24 mouse cellular contexts compared by ENCODE assay signal in genomic region chr19:57881927-57882326, GRCm38 (mm10).
A peak's percentile ranks its signal among the peaks of the same experiment; 100 is the strongest.
DNase-seq lines count a peak whose midpoint lies in the region; ATAC-seq lines count a peak whose summit lies in the region.
"Had no signal": no experiment of that assay in that cellular context is flagged by ENCODE, and none has a peak within 500 bp of the region (broad histone marks: within the 10 kb centered on the region; RNA-seq: fewer than 3 reads in every experiment).

No protein-coding gene starts in this region.

- DNase-seq in 3134 (ENCODE audit: extremely low read depth, insufficient read length, low spot score), result peak; percentile 24
- DNase-seq in 416B (ENCODE audit: low read depth), result peak; percentile 70
- peak; percentile 20 for DNase-seq in Muller cell, postnatal 12 days (ENCODE audit: inconsistent ontology term)
- DNase-seq in liver, embryonic 11.5 days (ENCODE audit: low spot score), result no peak
- no peak for DNase-seq in gastrocnemius, postnatal 4 days (ENCODE audit: low spot score in 2 of 2)
- DNase-seq in cerebellum, adult 9-11 months, result no peak
- DNase-seq in heart, adult 8-10 months (ENCODE audit: low spot score), result no peak
- DNase-seq: cerebellum, postnatal 14 days; embryo, embryonic 11 days; forebrain, postnatal 0 days; gastrocnemius, adult 2 months; kidney, postnatal 4 days; layer of hippocampus, adult 9-11 months; lung, postnatal 4 days; right cerebral cortex, postnatal 4 days; thymus, postnatal 14 days had no signal

- no peaks in the 10 kb centered on the region for H3K27me3 ChIP-seq in liver, embryonic 11.5 days (replicated peaks; ENCODE audit: control insufficient read depth, insufficient read depth, low read length)
- H3K27me3 ChIP-seq: heart, embryonic 13.5 days; hindbrain, embryonic 15.5 days; kidney, embryonic 15.5 days; lung, embryonic 15.5 days; midbrain, embryonic 12.5 days; neural tube, embryonic 12.5 days had no signal

- ATAC-seq in liver, embryonic 11.5 days (replicated peaks; ENCODE audit: low FRiP score), result peak; percentile 54
- ATAC-seq: forebrain, postnatal 0 days; intestine, postnatal 0 days had no signal

- H3K4me3 ChIP-seq in liver, embryonic 11.5 days (ENCODE audit: low read depth, low read length), result no peak overlapping the region
- H3K4me3 ChIP-seq: gastrocnemius, adult 2 months; heart, embryonic 13.5 days; hindbrain, embryonic 15.5 days; kidney, embryonic 15.5 days; lung, embryonic 15.5 days; midbrain, embryonic 12.5 days; neural tube, embryonic 12.5 days had no signal

- H3K9me3 ChIP-seq in liver, embryonic 11.5 days (ENCODE audit: control insufficient read depth, low read length), result no peaks in the 10 kb centered on the region
- H3K9me3 ChIP-seq: heart, embryonic 13.5 days; hindbrain, embryonic 15.5 days; kidney, embryonic 15.5 days; lung, embryonic 15.5 days; midbrain, embryonic 12.5 days; neural tube, embryonic 12.5 days had no signal

- no peaks in the 10 kb centered on the region for H3K36me3 ChIP-seq in liver, embryonic 11.5 days (ENCODE audit: control insufficient read depth, insufficient read depth, low read length)
- H3K36me3 ChIP-seq: heart, embryonic 13.5 days; hindbrain, embryonic 15.5 days; kidney, embryonic 15.5 days; lung, embryonic 15.5 days; midbrain, embryonic 12.5 days; neural tube, embryonic 12.5 days had no signal

- no peak overlapping the region for H3K9ac ChIP-seq in liver, embryonic 11.5 days (ENCODE audit: low read depth, low read length)
- H3K9ac ChIP-seq: forebrain, postnatal 0 days; heart, embryonic 13.5 days; hindbrain, embryonic 15.5 days; kidney, embryonic 15.5 days; lung, embryonic 15.5 days; midbrain, embryonic 12.5 days; neural tube, embryonic 12.5 days had no signal

- WGBS in liver, embryonic 11.5 days, result 81% methylated on average over 7 of the region's 7 CpGs

- no peak overlapping the region for H3K4me2 ChIP-seq in liver, embryonic 11.5 days
- H3K4me2 ChIP-seq: heart, embryonic 13.5 days; hindbrain, embryonic 15.5 days; kidney, embryonic 15.5 days; lung, embryonic 15.5 days; midbrain, embryonic 12.5 days; neural tube, embryonic 12.5 days had no signal

- H3K27ac ChIP-seq in liver, embryonic 11.5 days (ENCODE audit: low read depth, low read length), result no peak overlapping the region
- H3K27ac ChIP-seq: gastrocnemius, adult 2 months; heart, embryonic 13.5 days; hindbrain, embryonic 15.5 days; kidney, embryonic 15.5 days; lung, embryonic 15.5 days; midbrain, embryonic 12.5 days; neural tube, embryonic 12.5 days; stomach, postnatal 0 days had no signal

- no peaks in the 10 kb centered on the region for H3K4me1 ChIP-seq in liver, embryonic 11.5 days (replicated peaks; ENCODE audit: control insufficient read depth, insufficient read depth, low read length)
- H3K4me1 ChIP-seq: hindbrain, embryonic 15.5 days; lung, embryonic 15.5 days; neural tube, embryonic 12.5 days had no signal

Comparison
In these comparisons a context has a peak if more than half of its experiments do, and no peak if none do; other contexts are left out.
1. DNase-seq: peak in 3134 (single experiment), 416B (single experiment) and Muller cell, postnatal 12 days (single experiment); none in liver, embryonic 11.5 days (single experiment), gastrocnemius, postnatal 4 days (0 of 2), cerebellum, adult 9-11 months (single experiment) and heart, adult 8-10 months (single experiment).